Mouse (Mus musculus) central nervous system, embryonic 14 days (tissue): ENCODE data around the gene Atg13. TPM values are rescaled to one million over a fixed set of nuclear protein-coding genes. Genes with fewer than 3 reads are reported as not detected.

Experiments used
- polyA plus RNA-seq: library from polyadenylated mRNA; depleted of rRNA; stranded (reverse); fragments of >200 nt; gene quantifications from 2 replicates; pipeline ENCODE4 v1.2.3, GENCODE M21; 2012; rRNA removed

The Atg13 gene
- 52.7 and 58.6 TPM in 2 replicates for polyA plus RNA-seq

GRCm38 (mm10) chr2:91710272-91711234, at the start of gene Atg13, which contains the start of gene Harbi1:
Gene Atg13 (minus strand): TSS chr2:91710576.
Gene Harbi1 (plus strand): TSS chr2:91710852.

GRCm38 (mm10) chr2:91729971-91730821, 19.8 kb upstream of the Atg13 start, which contains the start of gene Ambra1:
Gene Ambra1 (plus strand): TSS chr2:91730134.

GRCm38 (mm10) chr2:91649553-91650359, 60.6 kb downstream of the Atg13 start, which contains the start of the genes Zfp408 and Arhgap1:
Gene Zfp408 (minus strand): TSS chr2:91649791.
Gene Arhgap1 (plus strand): TSS chr2:91649860.

GRCm38 (mm10) chr2:91636229-91636628, 74.1 kb downstream of the Atg13 start, which contains the start of gene F2:
Gene F2 (minus strand): TSS chr2:91636414.

Other genes with a start within 250 kb of the Atg13 start
- gene Ckap5, start 183.8 kb downstream of the Atg13 start, polyA plus RNA-seq, result 92.3 and 113 TPM in 2 replicates
- gene F2, start 74.2 kb downstream of the Atg13 start, polyA plus RNA-seq, result 0.12 and 0.64 TPM in 2 replicates
- 30.2 and 30.3 TPM in 2 replicates for gene Zfp408, start 60.8 kb downstream of the Atg13 start, polyA plus RNA-seq
- 74.7 and 85.3 TPM in 2 replicates for gene Arhgap1, start 60.7 kb downstream of the Atg13 start, polyA plus RNA-seq
- 7.6 and 7.8 TPM in 2 replicates for gene Harbi1, start 276 bp upstream of the Atg13 start, polyA plus RNA-seq
- gene Ambra1, start 19.6 kb upstream of the Atg13 start, polyA plus RNA-seq, result 29.1 and 32.4 TPM in 2 replicates
- gene Chrm4, start 216.7 kb upstream of the Atg13 start, polyA plus RNA-seq, result 1.4 TPM in 2 replicates
- gene Mdk, start 221.7 kb upstream of the Atg13 start, polyA plus RNA-seq, result 347 and 487 TPM in 2 replicates
- not detected in 2 replicates for gene Gm9821, start 235.1 kb upstream of the Atg13 start, polyA plus RNA-seq